Mouse (Mus musculus) bone marrow macrophage, adult 2 months (primary cell): Measurements from ENCODE around the gene Rgs7bp.

Experiments
- CTCF ChIP-seq: IDR thresholded peaks from 2 replicates; pipeline ENCODE4 v1.5.1; 2012; ENCODE audit warnings: low read depth, mild to moderate bottlenecking, low read length, moderate library complexity
- POLR2A ChIP-seq: IDR thresholded peaks from 2 replicates; pipeline ENCODE4 v1.6.1; 2012; ENCODE audit warnings: mild to moderate bottlenecking, low read depth, low read length, borderline replicate concordance

- TF ChIP-seq POLR2A (no peak), CTCF (no peak)
These were observed 69.0 kb downstream of the Rgs7bp start for GRCm38 (mm10) chr13:104985691-104986090.
